Mouse (Mus musculus) left cerebral cortex, adult 9 months (tissue): ENCODE measurements around the gene Rabep1.

ENCODE experiments used
- DNase-seq, 2 experiments: peaks; one replicate each; pipeline ENCODE4 v3.0.0; 2022; ENCODE audit warnings: low spot score in 2 of 2

The Rabep1 gene

DNA sequence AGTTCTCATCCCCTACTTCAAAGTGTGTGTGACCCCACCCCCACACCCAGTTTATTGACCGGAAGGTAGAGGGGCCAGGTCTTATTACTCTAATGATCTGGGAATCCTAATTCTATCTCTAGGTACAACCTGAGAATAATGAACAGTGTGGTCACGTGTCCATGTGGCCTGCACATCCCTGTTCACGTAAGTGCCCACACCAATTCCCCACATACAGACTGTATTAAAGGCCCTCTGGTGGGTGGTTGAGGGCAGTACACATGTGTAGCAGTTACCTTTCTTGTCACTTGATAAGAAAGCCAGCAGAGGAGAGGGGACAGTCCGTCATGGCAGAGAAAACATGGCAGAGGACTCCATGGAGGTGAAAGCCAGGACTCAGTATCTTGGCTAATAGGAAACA lies 129.4 kb downstream of the Rabep1 start:
- no peak for DNase-seq

DNA sequence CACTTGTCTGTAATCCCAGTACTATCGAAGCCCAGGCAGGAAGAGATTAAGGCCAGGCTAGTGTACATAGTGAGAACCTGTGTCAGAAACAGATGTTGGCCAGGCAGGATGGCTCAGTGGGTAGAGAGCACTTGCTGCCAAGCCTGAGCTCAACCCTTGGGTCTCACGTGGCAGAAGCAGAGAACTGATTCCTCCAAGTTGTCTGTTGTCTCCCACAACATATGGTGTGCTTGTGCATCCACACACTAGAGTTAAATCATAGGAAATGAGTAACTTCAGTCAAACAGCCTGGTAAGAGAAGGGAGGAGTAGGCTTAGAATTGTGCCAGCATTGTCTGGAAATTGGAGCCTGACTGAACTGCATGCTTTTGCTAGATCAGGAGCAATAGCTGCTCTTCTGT lies 130.6 kb downstream of the Rabep1 start:
- peak in 1 of 2 experiments; percentile 28 for DNase-seq

- DNase-seq = no peak
These were observed 132.7 kb downstream of the Rabep1 start for GRCm38 (mm10) chr11:70977293-70977692.

GRCm38 (mm10) chr11:70980232-70980631 lies 135.7 kb downstream of the Rabep1 start:
- DNase-seq = no peak

GRCm38 (mm10) chr11:70980751-70981510 lies 136.4 kb downstream of the Rabep1 start:
- no peak for DNase-seq

GRCm38 (mm10) chr11:70982030-70982429 lies 137.5 kb downstream of the Rabep1 start:
- DNase-seq = no peak

DNA sequence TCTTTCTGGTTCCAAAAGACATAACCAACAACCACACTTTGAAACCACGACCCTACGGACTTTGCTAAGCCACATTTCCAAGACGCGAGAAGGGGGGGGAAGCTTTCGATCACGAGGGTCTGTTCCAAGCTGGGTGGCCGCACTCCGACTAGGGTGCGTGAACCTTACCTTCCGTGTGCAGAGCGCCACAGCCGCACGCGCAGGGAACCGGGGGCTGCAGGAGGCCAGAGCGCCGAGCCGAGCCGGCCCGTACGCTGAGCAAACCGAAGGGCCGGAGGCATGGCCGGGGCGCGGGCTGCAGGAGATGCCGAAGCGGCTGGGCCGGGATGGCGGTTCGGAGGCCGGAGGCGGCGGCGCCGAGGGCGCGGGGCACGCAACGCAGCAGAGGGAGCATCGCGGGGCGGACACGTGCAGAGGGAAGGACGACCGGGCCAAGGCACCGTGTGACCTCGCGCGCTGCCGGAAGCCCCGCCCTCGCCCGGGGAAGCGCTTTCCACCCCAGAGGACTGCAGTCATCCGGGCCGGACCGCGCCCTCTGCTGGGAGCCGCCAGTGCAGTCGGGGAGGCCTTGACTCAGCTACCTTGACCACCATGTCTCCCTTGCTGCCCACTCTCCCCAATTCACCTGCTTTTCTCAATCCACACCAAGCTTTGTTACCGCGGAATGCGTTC lies 138.1 kb downstream of the Rabep1 start, which contains the start of gene C1qbp:
TSS of gene C1qbp (minus strand) at position 470 of the 672 bp plus-strand sequence.
- DNase-seq = peak; percentile 61 to 93
